Mouse (Mus musculus) lung, embryonic 16.5 days (tissue): Measurements from ENCODE around the gene Relch. TPM values are rescaled to one million over a fixed set of nuclear protein-coding genes. Genes with fewer than 3 reads are reported as not detected.
A peak's percentile ranks its signal among the peaks of the same experiment; 100 is the strongest.
"Not testable (repeated sequence)": the region's sequence is repeated elsewhere in the genome, so short reads cannot be mapped to it uniquely, and the experiment has no call there.

Experiments used
- ATAC-seq: fragments of 200-750 bp; cut with Nextera tagmentation; 2 replicates; pipeline ENCODE4 v1.8.0; 2017; ENCODE audit warnings: low read depth, mild to moderate bottlenecking, moderate library complexity
- H3K27ac ChIP-seq: fragments of 300-500 bp; sonication (generic); 2 replicates; pipeline ENCODE4 v1.5.1; 2014; ENCODE audit warnings: mild to moderate bottlenecking, control low read depth, low read length
- H3K27me3 ChIP-seq: fragments of 300-500 bp; sonication (generic); 2 replicates; pipeline ENCODE4 v1.6.1; 2014; ENCODE audit warnings: low read depth, low read length, mixed read lengths; ENCODE audit not compliant: control insufficient read depth, insufficient read depth
- H3K36me3 ChIP-seq: fragments of 300-500 bp; sonication (generic); 2 replicates; pipeline ENCODE4 v1.6.1; 2014; ENCODE audit warnings: low read length; ENCODE audit not compliant: control insufficient read depth, insufficient read depth
- H3K4me1 ChIP-seq: fragments of 300-500 bp; sonication (generic); replicated peaks from 2 replicates; pipeline ENCODE4 v1.6.1; 2014; ENCODE audit warnings: low read length, mixed read lengths; ENCODE audit not compliant: control insufficient read depth, insufficient read depth
- H3K4me2 ChIP-seq: fragments of 300-500 bp; sonication (generic); 2 replicates; pipeline ENCODE4 v1.6.1; 2014; ENCODE audit warnings: low read depth, low read length, control low read depth
- H3K4me3 ChIP-seq: fragments of 300-500 bp; sonication (generic); 2 replicates; pipeline ENCODE4 v1.5.1; 2014; ENCODE audit warnings: mild to moderate bottlenecking, low read length, control low read depth
- H3K9ac ChIP-seq: fragments of 300-500 bp; sonication (generic); 2 replicates; pipeline ENCODE4 v1.6.1; 2014; ENCODE audit warnings: low read length, control low read depth
- H3K9me3 ChIP-seq: fragments of 300-500 bp; sonication (generic); 2 replicates; pipeline ENCODE4 v1.6.1; 2016; ENCODE audit warnings: low read length; ENCODE audit not compliant: control insufficient read depth
- WGBS: fragments of 180-500 bp; shearing (Covaris S2); extraction: QIAGEN DNeasy Blood & Tissue Kit; methylation state at CpG from one replicate; pipeline ENCODE4 v1.1.7; 2014; 5-methylcytosine and 5-hydroxymethylcytosine counted together
- polyA plus RNA-seq: library from polyadenylated mRNA; unstranded; fragments of >200 nt; fragmentation: Nextera tagmentation; extraction: Ambion mirVana; gene quantifications from 2 replicates; pipeline ENCODE4 v1.2.1, GENCODE M21; 2015

The Relch gene
- polyA plus RNA-seq, 1 experiment from 2014 or later, result 23.9 TPM

DNA sequence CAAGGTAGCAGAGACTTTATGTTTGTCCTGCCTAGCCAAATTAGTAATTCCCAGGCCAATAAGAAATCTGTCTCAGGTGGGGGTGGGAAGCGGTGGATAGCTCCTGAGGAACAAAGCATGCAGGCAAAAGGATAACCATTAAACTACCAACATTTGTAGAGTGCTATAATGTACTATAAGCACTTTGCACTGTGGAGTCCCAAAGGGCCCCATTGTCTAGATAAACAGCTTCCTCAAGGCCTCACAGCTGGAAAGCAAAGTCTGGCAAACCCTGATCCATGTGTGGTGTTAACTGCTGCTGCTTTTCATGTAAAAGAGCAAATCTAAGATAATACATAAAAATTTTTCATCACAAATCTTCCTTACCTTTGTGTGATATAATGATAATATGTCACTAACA, 89.3 kb downstream of the Relch start:
- Histone ChIP-seq H3K36me3 (peaks cover 7% of the 10 kb centered on the region), H3K27ac (no peak overlapping the region), H3K9ac (no peak overlapping the region), H3K9me3 (no peaks in the 10 kb centered on the region), H3K4me1 (no peaks in the 10 kb centered on the region), H3K27me3 (no peaks in the 10 kb centered on the region), H3K4me3 (no peak overlapping the region), H3K4me2 (no peak overlapping the region)
- WGBS, result 95% methylated on average over 1 of the region's 1 CpGs
- ATAC-seq, result no peak

DNA sequence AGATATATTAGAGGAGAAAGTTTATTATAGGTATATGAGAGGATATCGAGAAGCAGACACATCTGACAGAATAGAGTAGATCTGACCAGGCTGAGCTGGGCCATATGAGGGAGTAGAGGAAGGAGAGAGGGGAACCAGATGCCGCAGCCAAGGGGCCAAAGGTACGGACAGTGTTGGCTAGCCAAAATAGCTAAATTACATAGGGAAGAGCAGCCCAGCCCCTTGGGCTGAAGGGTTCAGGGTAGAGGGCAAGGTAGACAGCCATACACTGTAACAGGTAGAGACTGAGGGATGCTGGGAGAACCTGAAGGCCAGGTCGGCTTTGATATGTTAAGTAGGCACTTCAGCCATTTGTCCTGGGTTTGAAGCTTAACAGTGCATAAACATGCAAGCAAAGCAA, 95.1 kb downstream of the Relch start:
- ATAC-seq, result no peak
- WGBS, result 83% methylated on average over 4 of the region's 4 CpGs

DNA sequence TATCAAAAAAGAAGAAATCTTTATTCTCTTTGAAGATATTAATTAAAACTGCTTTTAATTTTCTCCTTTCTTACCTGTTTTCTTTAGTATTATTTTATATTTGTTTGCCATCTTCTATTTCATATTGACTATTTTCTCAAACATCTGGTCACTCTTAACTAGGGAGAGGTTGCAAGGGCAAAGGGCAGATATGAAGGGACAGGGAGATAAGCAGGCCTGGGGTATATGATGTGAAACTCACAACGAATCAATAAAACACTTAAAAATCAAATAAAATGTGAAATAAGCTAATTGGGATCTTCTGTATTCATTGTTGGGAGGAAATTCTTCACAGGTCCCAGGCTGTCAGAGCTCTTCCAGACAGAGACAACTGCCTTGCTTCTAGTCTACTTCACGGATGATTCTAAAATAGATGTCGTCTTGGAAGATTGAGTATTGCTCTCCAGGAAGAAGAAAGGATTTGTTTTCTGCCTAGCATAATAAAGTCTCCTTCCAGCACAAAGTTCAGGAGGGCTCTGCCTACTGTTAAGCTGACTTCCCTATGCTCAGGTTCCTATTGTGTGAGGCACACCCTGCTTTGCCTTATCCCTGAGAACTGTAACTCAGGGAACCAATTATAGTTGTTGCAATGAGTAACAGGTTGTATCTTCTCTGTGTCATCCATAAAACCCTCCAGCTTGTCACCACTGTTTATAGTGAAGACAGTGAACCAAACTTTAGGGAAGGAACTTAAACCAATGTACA, 95.9 kb downstream of the Relch start:
- no peaks in the 10 kb centered on the region for H3K4me1 ChIP-seq
- ATAC-seq, result no peak
- WGBS, result 79% methylated on average over 3 of the region's 3 CpGs
- H3K4me2 ChIP-seq, result no peak overlapping the region
- no peak overlapping the region for H3K9ac ChIP-seq
- H3K27me3 ChIP-seq, result no peaks in the 10 kb centered on the region
- H3K27ac ChIP-seq, result no peak overlapping the region
- no peaks in the 10 kb centered on the region for H3K36me3 ChIP-seq
- H3K4me3 ChIP-seq, result no peak overlapping the region
- no peaks in the 10 kb centered on the region for H3K9me3 ChIP-seq

More for the DNA sequence above, 95.1 kb downstream of the Relch start:
- Histone ChIP-seq H3K27me3 (no peaks in the 10 kb centered on the region), H3K9ac (no peak overlapping the region), H3K4me1 (no peaks in the 10 kb centered on the region), H3K36me3 (no peaks in the 10 kb centered on the region), H3K4me3 (no peak overlapping the region), H3K9me3 (no peaks in the 10 kb centered on the region), H3K27ac (no peak overlapping the region), H3K4me2 (no peak overlapping the region)

DNA sequence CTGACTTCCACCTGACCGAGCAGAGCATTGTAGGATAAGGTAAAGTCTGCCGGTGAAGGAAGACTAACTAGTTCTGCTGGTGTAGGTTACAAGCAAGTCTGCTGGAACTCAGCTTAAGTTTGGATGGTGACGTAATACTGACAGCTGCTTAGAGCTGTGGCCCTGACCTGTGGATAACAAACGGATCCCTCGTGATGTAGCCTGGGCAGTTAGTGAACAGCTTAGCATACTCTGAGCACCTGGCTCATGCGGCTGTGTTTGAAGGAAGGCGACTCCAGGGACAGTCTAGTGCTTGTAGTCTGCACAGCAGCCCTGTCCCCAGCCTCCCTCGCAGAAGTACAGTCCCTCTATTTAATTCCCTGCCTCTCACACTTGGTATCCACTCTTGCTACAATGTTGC, 101.9 kb downstream of the Relch start:
- ATAC-seq, result no peak
- Histone ChIP-seq H3K9me3 (no peaks in the 10 kb centered on the region), H3K4me1 (no peaks in the 10 kb centered on the region), H3K27me3 (no peaks in the 10 kb centered on the region), H3K4me2 (no peak overlapping the region), H3K36me3 (no peaks in the 10 kb centered on the region), H3K27ac (no peak overlapping the region), H3K9ac (no peak overlapping the region), H3K4me3 (no peak overlapping the region)
- WGBS, result 54% methylated on average over 8 of the region's 8 CpGs

DNA sequence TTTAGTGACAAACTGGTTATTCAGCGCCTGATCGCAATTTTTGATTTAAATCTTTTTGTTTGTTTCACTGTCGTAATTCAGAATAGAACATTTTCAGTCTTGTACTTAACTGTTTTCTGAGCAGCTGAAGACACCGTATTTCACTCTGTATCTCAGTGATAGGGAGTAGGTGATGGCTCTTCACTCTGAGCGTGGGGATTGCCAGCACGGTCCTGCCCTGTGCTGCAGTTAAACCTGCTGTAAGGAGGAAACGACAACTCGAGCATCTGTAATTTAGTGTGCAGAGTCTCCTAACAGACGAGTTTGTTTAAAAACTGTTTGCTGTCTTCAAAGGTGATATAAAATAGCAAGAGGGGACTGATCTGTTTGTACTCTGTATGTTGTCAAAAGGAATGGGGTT, 102.4 kb downstream of the Relch start:
- not testable (repeated sequence) for H3K27ac ChIP-seq, H3K9me3 ChIP-seq, H3K36me3 ChIP-seq, H3K9ac ChIP-seq, ATAC-seq, H3K27me3 ChIP-seq, H3K4me1 ChIP-seq, H3K4me2 ChIP-seq, H3K4me3 ChIP-seq
- 73% methylated on average over 9 of the region's 9 CpGs for WGBS

DNA sequence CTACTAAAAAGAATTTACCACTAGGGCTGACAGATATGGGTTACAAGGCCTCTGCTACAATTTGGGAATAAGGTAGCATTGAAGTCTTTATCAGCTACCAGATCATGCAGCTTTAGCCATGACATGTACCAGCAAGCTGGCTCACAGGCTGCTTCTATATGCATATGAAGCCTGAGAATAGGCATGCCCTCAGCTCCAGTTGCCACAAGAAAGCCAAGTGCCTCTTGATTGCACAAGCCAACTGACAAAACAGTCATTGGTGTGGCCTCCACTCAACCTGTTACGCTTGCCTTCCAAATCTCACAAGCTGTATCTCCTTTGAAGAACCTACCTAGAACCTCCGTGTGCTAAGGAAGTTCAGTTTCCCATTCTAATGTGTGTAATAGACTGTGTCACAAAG, 104.7 kb downstream of the Relch start:
- no peak for ATAC-seq
- Histone ChIP-seq H3K4me3 (no peak overlapping the region), H3K4me1 (0 out of 2 replicates have a peak, but pooled peaks cover 2% of the 10 kb centered on the region), H3K4me2 (no peak overlapping the region), H3K9me3 (no peaks in the 10 kb centered on the region), H3K27me3 (no peaks in the 10 kb centered on the region), H3K9ac (no peak overlapping the region), H3K36me3 (no peaks in the 10 kb centered on the region), H3K27ac (no peak overlapping the region)
- WGBS, result 79% methylated on average over 2 of the region's 2 CpGs

DNA sequence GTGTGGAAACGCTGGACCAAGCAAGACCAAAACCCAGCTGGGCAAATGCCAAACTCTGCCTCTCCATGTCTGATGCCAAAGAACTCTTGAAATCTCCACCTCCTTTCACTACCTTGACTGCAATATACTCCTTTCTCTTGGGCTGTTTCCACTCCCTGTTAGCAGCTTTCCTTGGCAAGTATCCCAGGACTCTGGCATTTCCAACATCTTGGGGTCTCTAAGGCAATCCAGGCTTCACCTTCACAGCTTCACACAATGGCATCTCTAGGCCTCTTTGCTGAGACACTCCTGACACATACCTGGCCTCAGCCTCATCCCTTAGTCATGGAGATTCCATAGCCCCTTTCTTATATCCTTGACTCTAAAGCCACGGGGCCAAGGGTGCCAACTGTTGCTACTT, 107.0 kb downstream of the Relch start:
- Histone ChIP-seq H3K9me3 (no peaks in the 10 kb centered on the region), H3K4me3 (no peak overlapping the region), H3K4me2 (no peak overlapping the region), H3K9ac (no peak overlapping the region), H3K27ac (no peak overlapping the region), H3K4me1 (0 out of 2 replicates have a peak, but pooled peaks cover 2% of the 10 kb centered on the region), H3K27me3 (no peaks in the 10 kb centered on the region), H3K36me3 (no peaks in the 10 kb centered on the region)
- ATAC-seq, result peak; percentile 76; the same call in 1 of the 2 replicates
- 50% methylated on average over 2 of the region's 2 CpGs for WGBS

DNA sequence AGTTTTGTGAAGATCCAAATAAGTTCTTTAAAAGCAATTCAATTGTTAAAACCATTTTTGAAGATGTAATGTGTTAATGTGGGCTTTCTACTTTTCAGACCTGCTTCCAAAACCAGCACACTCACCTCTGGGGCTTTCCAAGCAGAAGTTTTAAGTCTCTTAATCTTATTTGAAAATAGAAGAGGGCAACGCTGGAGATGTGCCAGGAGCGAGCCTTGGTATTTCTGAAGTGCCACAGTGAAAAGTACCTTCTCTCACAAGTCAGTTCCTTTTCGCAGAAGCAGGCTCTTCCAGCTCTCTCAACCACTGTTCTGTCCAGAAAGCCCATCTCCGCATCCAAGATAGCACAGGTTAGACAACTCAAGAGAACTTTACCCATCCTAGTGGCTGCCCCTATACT, 112.8 kb downstream of the Relch start:
- Histone ChIP-seq H3K9me3 (no peaks in the 10 kb centered on the region), H3K36me3 (no peaks in the 10 kb centered on the region), H3K9ac (no peak overlapping the region), H3K4me1 (peaks cover 7% of the 10 kb centered on the region; the same call in 1 of the 2 replicates), H3K27me3 (peaks cover 11% of the 10 kb centered on the region), H3K4me2 (no peak overlapping the region), H3K4me3 (no peak overlapping the region), H3K27ac (no peak overlapping the region)
- no peak for ATAC-seq
- 57% methylated on average over 4 of the region's 4 CpGs for WGBS

DNA sequence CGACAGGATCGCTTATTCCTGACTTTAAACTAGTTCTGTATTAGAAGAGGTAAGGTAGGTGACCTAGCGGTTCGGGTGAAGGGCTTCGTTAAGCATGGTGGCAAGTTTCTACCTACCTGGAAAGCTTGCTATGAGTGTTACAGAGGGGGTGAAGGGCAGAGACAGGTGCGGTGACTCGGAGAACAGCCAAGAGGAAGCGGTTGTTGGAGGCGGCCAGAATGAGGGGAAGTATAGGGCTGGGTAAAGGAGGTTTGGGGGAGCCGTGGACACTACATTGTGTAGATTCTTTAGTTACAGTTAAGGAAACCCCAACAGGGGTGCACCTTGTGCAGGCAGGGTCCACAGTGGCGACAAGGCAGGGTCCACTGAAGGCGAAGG, 116.4 kb downstream of the Relch start:
- Histone ChIP-seq H3K36me3 (no peaks in the 10 kb centered on the region), H3K9me3 (no peaks in the 10 kb centered on the region), H3K4me3 (peak overlapping the region; percentile 75), H3K9ac (peak overlapping the region; percentile 82), H3K27ac (no peak overlapping the region), H3K27me3 (peaks cover 12% of the 10 kb centered on the region), H3K4me2 (peak overlapping the region; percentile 98), H3K4me1 (peaks cover 14% of the 10 kb centered on the region)
- ATAC-seq, result peak; percentile 20
- WGBS, result 32% methylated on average over 12 of the region's 12 CpGs
